Mouse (Mus musculus): ENCODE results near the gene Hecw2.

Gene Hecw2

DNA sequence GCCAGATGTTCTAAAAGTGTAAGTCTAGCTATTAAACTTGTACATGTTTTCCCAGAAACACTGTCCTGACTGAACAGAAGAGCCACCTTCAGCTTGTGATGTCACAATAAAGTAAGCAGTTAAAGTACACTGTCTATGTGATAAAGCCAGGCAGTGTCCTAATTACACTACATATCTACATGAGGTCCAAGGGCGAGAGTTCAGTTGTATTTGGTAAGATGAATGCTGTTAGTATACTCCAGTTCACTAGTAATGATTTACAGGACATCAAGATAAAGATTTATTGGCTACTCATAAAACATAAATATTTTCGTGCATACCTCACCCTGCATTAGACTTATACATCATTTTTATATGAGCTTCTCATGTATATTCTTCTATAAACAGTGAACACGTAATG, 305.2 kb downstream of the Hecw2 start:
- DNase-seq (ENCODE audit: low spot score) = no peak

DNA sequence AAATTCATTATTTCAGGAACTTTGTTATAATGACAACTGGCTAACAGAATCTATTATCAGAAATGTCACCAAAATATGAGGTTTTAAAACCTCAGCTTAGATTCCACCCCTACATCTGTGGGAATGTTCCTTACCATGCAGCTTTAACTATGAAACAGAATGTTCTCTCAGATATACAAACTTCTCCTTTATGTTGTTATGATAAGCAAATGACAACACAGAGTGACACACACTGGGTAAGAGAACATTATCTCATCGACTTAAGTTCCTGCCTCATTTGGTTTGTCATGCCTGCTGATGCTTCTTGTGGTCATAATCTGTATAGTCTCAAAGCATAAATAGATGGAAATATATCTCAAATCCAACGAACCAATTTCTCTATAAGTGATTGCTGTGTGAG, 312.5 kb downstream of the Hecw2 start:
- no peak for DNase-seq (ENCODE audit: low spot score)

DNA sequence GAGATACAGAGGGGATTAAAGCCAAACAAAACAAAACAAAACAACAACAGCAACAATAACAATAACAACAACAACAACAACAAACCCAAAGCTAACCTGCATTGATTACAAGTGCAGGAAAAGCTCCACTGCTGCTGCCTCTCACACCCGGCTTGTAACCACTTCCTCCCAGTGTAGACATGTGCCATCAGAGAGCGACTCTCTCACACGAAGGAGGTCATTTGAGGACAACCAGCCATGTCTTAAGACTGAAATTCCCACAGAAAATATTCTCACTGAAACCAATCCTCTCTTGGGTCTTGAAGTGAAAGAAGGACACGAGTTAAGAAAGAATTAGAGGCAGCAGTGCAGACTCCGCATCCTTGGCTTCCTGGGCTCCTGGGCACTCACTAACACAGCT, 319.0 kb downstream of the Hecw2 start:
- no peak for DNase-seq (ENCODE audit: low spot score)

DNA sequence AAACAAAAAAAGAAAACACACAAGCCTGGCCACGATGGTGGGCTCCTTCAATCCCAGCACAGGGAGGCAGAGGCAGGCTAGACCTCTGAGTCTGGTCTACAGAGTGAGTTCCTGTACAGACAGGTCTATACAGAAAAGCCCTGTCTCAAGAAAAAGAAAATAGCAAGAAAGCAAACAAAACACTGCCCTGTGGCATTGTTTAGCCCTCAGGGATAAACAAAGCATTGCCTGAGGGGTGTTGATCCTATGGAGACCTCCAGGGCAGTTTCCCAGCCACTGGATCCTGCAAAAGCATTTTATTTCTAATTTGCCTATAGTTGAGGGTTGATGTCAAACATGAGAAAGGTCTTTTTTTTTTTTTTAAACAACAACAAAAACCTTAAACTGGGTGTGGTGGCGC, 327.7 kb downstream of the Hecw2 start:
- no peak for DNase-seq (ENCODE audit: low spot score)

DNA sequence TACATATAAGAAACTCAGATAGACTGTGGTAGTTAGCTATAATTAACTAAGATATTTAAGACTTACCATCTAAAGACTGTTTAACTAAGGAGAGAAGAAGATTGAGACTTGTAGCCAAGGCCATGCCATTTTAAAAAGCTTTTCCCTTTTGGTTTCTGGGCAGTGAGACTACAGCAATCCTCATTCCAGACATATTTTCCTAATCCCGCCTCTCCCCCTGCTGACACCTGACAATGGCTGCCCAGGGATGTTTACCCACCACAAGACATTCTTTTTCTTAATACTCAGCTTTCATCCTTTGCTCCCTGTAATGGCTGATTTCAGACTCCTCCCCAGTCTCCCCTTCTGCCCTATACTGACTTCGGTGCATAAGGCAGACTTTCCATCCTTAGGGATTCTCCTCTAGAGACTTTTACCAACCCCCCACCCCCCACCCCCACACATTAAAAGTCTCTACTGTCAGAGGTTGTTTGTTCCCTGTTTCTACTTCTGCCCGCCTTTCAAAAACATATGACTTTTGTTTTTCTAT, 328.5 kb downstream of the Hecw2 start:
- DNase-seq (ENCODE audit: low spot score) = no peak

DNA sequence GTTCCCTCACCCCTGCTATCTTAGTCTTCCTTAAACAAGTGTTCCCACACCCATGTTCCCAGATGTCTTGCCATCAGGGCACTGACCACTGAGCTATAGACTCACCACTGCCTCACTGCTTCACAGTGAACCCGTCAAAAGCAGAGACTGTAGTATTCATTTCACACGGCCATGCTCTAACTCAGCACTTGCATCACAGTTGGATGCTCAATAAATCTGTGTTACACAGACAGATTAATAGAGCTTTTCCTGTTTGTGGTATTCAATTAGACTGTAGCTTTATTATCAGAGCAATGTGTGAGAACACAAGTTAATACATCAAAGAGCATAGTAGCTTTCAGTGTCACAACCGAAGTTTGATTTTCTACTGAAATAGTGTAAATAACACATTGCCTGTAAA, 330.9 kb downstream of the Hecw2 start:
- no peak for DNase-seq (ENCODE audit: low spot score)

DNA sequence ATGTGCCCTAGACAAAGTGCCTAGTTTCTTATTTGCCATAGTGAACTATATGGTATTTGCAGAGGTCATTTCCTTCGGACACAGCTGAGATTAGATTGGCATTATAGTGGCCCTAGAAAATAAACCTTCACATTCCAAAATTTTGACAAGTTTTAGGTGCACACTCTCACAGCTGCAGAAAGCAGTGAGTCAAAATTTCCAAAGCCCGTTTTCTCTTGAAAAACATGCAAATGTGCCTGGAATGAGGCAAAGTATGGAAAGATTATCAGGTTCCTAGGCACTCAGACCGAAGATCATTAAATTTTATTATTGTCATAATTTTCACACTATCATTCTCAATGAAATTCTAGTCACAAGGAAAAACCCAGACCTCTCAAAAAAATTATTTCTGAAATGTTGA, 334.4 kb downstream of the Hecw2 start:
- no peak for DNase-seq (ENCODE audit: low spot score)

DNA sequence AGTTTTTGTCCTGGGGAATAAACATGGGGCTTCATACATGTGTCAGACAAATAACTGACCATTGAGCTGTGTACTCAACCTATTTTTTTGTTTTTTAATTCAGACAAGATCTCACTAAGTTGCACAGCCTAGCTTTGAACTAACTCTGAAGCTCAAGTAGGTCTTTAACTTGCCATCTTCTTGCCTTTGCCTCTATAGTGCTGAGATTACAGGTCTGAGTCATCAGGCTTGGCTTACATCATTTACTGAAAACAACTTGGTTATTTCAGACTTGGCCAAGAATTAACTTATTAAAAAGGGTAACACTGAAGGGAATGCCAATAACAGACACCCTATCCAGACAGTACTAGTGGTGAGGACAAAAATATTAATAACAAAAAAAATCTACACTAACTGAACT, 335.8 kb downstream of the Hecw2 start:
- DNase-seq (ENCODE audit: low spot score) = no peak

DNA sequence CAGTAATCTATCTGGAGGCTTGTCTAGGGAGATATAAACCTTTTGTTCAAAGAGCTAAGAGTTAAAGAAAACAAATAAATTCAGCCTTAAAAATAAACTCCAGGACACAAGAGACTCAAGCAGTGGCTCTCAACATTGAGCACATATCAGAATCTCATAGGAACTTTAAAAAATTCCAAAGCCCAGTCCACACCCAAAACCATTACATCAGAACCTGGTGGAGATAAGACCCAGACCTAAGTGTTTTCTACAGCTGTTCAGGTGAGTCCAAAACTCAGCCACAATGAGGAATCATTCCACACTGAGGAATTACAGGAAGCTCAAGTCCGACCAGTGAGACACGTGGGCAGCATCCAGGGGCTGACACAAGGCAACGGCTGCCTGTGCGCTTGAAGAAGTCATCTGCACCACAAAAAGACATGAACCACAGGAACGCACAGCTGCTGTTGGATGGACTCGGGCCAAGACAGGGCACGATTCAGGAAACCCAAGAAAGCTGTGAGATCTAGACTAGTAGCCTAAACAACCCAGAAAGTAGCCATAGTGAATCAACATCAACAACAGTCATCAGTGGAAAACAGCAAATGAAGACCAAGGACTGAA, 338.4 kb downstream of the Hecw2 start:
- no peak for DNase-seq (ENCODE audit: low spot score)

DNA sequence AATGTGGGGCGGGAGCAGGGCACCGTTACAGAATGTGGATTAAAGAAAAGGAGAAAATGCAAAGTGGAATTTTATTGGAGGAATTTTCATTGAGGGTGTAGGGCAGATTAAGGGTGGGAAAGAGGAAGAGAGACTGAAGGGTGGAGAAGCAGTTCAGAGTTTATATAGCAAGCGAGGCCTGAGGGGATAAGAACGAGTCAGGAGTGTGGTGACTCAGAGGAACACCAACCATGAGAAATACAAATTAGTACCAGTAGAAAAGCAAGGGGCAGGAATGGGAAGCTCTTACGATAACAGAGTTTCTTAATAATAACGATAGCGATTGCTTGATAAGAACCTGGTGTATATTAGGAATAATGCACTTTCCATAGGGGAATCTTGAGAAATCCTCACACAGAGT, 339.2 kb downstream of the Hecw2 start:
- no peak for DNase-seq (ENCODE audit: low spot score)

DNA sequence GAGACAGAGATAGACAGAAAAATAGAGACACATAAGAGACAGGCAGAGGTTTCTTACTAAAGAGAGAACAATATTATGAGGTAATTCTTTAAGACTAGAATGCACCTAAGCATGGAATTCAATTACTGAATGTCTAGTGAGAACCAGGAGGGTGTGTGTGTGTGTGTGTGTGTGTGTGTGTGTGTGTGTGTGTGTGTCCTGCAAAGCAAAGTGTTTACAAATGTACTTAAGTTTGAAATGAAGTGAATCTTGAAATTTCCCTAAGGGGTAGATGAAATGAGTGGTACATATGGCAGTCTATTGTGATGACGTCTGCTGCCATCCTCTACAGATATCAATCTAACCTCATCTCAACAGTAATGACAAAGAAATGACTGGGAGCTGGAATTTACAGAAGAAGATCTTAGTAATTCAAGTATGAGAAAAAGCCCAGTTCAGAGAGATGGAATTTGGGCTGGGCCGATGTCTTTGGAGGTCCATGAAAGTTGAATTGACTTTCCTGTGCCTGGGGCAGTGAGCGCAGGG, 342.8 kb downstream of the Hecw2 start:
- DNase-seq (ENCODE audit: low spot score) = no peak

DNA sequence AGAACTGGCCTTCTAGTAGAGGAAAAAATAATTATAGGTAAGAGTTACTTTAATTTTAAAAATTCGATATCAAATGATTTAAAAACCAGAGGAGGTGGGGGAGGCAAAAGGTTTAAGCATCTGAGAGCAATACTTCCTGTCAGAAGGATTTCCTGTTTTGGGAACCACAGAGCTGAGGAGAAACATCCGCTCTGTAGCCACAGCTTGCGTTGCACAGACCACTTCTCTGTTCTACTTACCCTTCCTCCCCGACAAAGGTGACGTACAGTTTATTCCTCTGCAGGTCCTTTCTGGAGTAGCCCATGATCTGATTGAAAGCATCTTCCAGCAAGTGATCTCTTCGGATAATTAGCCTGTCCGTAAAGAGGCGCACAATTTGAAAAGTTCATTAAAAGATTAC, 343.6 kb downstream of the Hecw2 start:
- DNase-seq (ENCODE audit: low spot score) = no peak

DNA sequence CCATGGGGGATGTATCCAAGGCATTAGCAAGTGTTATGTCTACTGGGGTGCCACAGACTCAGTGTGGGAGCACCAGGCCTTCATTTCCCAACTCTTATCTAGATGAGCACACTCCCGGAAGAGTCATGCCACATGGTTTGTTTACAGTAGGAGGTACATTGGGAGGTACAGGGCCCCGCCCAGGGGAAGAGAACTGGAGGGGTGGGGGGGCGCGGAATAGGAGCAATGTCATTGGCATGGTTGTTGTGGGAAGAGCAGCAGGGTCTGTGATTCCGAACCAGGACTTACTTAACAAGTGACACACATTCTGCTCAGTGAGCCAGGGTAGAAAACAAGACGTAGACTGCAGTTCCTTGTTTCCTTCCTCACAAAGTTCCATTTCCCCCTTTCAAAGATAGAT, 344.1 kb downstream of the Hecw2 start:
- DNase-seq (ENCODE audit: low spot score) = no peak

DNA sequence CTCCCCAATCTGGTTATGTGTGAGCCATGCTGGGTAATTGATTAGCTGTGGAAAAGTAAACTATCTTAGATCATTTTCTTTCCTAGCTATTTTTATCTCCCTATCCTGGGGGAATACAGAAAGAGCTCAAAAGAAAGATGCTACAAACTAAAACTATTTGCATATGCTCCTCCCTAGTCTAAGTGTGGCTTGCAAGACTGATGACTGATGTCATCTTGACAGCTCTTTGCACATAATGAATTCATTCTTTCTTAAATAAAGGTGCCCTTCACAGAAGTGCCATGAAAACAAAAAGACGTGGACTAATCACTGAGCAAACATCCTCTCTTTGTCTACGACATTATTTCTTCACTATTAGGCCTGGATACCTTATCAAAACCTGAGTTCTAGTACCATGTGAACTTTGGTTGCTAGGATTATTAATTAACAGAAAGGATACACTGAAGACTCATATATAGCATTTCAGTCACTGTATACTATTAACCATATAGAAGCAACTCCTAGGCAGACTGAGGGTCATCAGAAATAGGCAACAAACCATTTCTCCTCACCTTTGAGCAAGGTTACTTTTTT, 348.2 kb downstream of the Hecw2 start:
- DNase-seq (ENCODE audit: low spot score) = no peak

DNA sequence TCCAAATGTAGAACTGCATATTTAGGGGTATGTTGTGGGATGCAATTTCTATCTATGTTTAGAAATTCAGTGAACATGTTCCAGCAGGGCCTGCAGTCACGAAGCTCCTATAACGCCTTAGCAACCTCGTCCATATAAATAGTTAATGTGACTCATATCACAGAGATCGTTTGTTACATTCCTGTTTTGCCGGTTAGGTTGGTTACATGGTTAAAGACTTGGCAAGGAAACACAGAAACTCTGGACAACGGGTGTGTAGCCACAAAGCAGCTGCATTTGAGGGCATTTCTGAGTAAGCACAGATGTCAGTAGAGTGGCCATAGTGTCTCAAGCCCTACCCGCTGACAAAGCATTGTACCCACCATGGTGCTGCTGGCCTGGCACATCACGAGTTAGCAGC, 349.1 kb downstream of the Hecw2 start:
- DNase-seq (ENCODE audit: low spot score) = peak; percentile 8

DNA sequence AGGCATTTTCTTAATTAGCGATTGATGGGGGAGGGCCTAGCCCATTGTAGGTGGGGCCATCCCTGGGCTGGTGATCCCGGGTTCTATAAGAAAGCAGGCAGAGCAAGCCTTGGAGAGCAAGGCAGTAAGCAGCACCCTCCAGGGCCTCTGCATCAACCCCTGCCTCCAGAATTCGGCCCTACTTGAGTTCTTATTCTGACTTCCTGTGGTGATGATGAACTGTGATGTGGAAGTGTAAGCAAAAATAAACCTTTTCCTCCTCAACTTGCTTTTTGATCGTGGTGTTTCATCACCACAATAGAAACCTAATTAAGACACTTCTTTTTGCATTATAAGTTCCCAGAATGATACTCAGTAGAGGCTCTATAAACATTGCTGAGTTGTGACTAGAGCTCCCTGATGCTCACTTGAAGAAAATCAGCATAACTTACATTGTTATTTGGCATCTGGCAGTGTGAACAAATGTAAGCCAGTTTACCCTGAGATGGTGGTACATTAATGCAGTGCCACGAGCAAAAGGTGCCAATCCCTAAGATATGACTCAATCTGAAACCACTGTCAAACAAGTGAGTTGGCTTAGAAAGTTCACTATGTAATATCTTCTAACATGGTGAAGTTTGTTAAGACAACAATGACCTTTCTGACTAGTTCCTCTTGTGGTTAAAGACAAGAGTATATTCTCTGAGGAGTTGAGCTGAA, 349.9 kb downstream of the Hecw2 start:
- DNase-seq (ENCODE audit: low spot score) = no peak

DNA sequence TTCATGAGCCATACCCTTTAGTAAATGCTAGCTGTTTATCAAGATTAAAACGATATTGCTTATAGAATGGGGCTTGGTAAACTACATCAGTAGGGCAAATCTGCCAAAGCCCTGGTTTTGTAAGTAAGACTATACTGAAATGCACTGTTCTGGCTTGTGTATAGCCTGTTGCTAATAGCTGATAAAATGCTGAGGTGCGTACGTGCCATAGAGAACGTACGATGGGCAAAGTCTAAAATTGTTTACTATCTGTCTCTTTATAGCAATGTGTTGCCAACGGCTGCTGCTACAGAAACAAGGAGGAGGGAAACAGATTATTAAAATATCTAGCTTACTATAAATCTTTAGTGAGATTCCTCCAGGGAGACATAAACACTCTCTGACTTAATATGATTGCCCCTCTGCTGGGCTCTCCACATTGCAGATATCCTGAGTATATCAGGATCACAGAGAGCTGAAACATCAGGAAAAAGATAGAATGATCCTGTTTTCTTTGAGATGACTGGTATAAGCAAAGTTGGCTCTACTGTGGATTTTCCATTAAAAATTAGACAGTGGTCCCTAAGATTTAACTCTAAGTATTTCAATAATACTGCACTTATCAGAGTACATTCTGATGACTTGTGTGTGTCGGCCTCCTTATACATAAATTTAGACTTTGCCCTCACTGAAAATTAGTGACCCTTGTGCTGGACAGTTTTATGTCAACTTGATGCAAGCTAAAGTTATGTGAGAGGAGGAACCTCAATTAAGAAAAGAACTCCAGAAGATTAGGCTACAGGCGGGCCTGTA, 350.6 kb downstream of the Hecw2 start:
- no peak for DNase-seq (ENCODE audit: low spot score)

DNA sequence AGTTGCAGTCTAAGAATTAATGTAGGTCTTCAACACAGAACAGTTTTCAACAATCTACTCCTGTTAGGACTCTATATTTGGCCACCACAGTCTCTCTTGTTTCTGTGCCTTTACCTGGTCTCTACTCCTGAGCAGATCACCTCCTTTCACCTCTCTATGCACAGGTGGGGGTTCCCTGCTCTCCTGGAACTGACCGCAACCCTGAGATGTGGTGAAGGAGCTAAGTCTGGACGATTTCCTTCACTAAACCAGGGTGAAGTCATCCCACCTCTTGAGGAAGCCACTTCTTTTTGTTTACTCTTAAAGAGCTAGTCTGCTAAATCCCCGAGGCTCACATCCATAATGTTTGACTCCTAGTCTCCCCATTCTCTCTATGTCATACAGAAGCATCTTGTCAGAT, 351.9 kb downstream of the Hecw2 start:
- DNase-seq (ENCODE audit: low spot score) = no peak

DNA sequence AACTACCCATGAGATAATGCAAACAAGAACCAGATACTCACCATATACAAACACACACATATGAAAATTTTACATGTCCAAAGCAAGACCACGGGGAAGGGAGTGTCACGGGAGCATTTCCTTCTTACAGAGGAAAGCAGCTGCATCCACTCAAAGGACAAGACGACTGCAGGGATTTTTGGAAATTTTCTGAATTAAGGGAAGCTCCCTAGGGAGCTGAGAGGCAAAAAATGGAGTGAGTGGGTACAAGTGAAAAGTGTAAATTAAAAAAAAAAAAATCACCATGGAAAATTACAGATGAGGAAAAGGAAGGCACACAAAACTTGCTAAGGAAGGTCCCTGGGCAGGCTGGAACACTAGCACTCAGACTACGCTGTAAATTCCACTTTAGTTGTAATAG, 353.9 kb downstream of the Hecw2 start:
- DNase-seq (ENCODE audit: low spot score) = no peak

DNA sequence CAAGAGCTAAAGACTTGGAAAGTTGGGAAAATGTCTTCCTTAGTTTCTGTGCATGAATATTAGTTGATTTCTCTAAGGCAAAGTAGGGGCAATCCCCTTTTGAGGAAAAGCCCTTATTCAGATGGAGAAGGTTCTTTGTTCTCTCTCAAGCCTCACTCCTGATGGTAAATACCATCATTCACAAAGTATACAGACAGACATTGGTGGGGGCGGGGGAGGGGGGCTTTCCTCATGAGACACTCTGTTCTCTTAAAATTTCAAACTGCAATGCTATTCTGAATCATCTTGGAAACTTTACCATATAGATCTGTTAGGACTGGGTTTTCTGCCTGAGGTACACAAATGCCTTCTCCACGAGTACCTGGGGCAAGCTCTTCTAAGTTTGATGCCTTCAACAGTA, 355.6 kb downstream of the Hecw2 start:
- DNase-seq (ENCODE audit: low spot score) = no peak

DNA sequence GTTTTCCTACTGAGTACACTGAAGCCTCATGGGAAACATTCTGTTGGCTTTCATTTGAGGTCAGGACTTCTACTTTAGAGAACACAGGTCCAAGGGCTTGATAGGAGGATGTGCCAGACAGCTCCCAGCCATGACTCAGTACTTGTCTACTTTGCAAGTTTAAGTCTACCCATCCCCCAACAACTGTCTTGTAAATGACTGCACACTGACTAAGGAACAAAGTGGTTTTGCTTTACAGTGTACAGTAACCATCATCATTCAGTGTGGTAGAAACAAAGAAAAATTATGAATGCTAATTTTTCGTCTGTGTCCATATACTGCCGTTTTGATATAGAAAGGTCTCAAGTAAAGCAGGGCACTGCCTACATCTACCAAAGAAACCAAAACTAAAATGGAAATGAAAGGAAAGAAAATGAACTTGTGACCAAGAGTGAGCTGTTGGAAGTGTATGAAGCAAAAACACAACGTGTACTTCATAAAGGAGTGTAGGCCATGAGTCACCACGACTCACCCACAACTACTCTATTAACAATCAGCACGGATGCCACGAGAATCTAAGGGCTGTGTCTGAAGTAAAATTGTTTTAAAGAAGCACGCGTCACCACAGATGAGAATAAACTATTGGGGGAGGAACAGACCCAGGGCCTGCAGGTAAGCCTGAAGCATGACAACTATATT, 356.6 kb downstream of the Hecw2 start:
- no peak for DNase-seq (ENCODE audit: low spot score)

DNA sequence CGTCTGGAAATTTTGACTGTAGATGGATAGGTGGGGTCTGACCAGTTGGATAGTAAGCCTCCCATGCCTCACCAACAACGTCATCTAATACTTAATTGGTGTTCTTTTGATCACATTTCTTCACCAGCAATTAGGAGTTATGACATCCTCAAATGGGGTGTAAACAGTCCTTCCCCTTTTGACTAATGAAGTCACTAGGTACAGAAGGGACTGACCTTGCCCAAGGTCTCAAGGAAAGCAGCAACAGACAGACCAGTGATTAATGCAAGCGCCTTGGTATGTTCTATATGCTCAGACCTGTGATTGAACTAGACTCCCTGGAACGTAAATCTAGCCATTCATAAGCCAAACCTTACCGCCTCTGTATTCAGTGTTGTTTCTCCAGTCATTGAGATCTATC, 364.7 kb downstream of the Hecw2 start:
- DNase-seq (ENCODE audit: low spot score) = no peak

Measured in testis, postnatal 14 days (tissue).